Comparison of ENCODE assay signal across 23 mouse cellular contexts in genomic region chr3:21562771-21563312, GRCm38 (mm10).
DNase-seq lines count a peak whose midpoint lies in the region; ATAC-seq and TF ChIP-seq lines count a peak whose summit lies in the region.
"Had no signal": no experiment of that assay in that cellular context is flagged by ENCODE, and none has a peak within 500 bp of the region (broad histone marks: within the 10 kb centered on the region; RNA-seq: fewer than 3 reads in every experiment).

No protein-coding gene starts in this region.

- H3K9ac ChIP-seq in heart, adult 2 months (ENCODE audit: low read depth, low read length): no peak overlapping the region
- no peak overlapping the region for H3K9ac ChIP-seq in intestine, embryonic 16.5 days (ENCODE audit: low read depth, low read length)
- H3K9ac ChIP-seq: heart, embryonic 15.5 days; intestine, embryonic 15.5 days; liver, embryonic 12.5 days; liver, postnatal 0 days; midbrain, embryonic 15.5 days; neural tube, embryonic 15.5 days had no signal

- in situ Hi-C loops in Patski (cut with MboI; ENCODE audit: low pct_unique_long_range_greater_than_20kb): loop anchor here (5.0 kb wide), 3 partner anchors 254 to 529 kb away; no protein-coding TSS in a partner anchor

- peak; percentile 3 for ATAC-seq in Patski
- ATAC-seq in granulocyte monocyte progenitor cell, adult 5-6 weeks (replicated peaks; ENCODE audit: poor library complexity, severe bottlenecking): no peak
- ATAC-seq in intestine, embryonic 16.5 days: no peak
- ATAC-seq: hindbrain, embryonic 16.5 days; liver, embryonic 12.5 days; liver, postnatal 0 days; midbrain, embryonic 15.5 days had no signal

- no peaks in the 10 kb centered on the region for H3K79me2 ChIP-seq in heart, adult 2 months (replicated peaks; ENCODE audit: control insufficient read depth, insufficient read depth, low read length)

- H3K9me3 ChIP-seq in heart, embryonic 10.5 days: no peaks in the 10 kb centered on the region
- H3K9me3 ChIP-seq in intestine, embryonic 16.5 days (ENCODE audit: control insufficient read depth, low read length): no peaks in the 10 kb centered on the region
- H3K9me3 ChIP-seq: forebrain, embryonic 10.5 days; G1E; heart, embryonic 15.5 days; intestine, embryonic 15.5 days; liver, embryonic 12.5 days; midbrain, embryonic 10.5 days; midbrain, embryonic 15.5 days; neural tube, embryonic 15.5 days had no signal

- POLR2A ChIA-PET in Patski (lab: Charles Lee): no interaction called here

- H3K27ac ChIP-seq in heart, adult 2 months: peak overlapping the region; percentile 6; the same call in 1 of the 2 replicates
- no peak overlapping the region for H3K27ac ChIP-seq in heart, embryonic 10.5 days
- H3K27ac ChIP-seq in left cerebral cortex, adult 2 months: peak overlapping the region; percentile 4; the same call in 1 of the 2 replicates
- peak overlapping the region; percentile 49; the same call in 1 of the 2 replicates for H3K27ac ChIP-seq in embryonic fibroblast, embryonic 13.5 days (ENCODE audit: insufficient read depth, low read length)
- no peak overlapping the region for H3K27ac ChIP-seq in intestine, embryonic 16.5 days (ENCODE audit: low read length)
- H3K27ac ChIP-seq: heart, embryonic 15.5 days; intestine, embryonic 15.5 days; liver, embryonic 12.5 days; midbrain, embryonic 15.5 days; neural tube, embryonic 15.5 days had no signal

- H3K4me3 ChIP-seq in heart, adult 2 months: no peak overlapping the region
- no peak overlapping the region for H3K4me3 ChIP-seq in heart, embryonic 10.5 days
- no peak overlapping the region for H3K4me3 ChIP-seq in left cerebral cortex, adult 2 months
- no peak overlapping the region for H3K4me3 ChIP-seq in embryonic fibroblast, embryonic 13.5 days (ENCODE audit: insufficient read depth, low read length)
- H3K4me3 ChIP-seq in intestine, embryonic 16.5 days (ENCODE audit: low read length): no peak overlapping the region
- H3K4me3 ChIP-seq: forebrain, embryonic 10.5 days; heart, embryonic 15.5 days; intestine, embryonic 15.5 days; liver, embryonic 12.5 days; midbrain, embryonic 10.5 days; midbrain, embryonic 15.5 days; neural tube, embryonic 15.5 days had no signal

- H3K4me1 ChIP-seq in heart, adult 2 months (ENCODE audit: control insufficient read depth, insufficient read depth, low read length): peaks cover 14% of the 10 kb centered on the region
- peaks cover 27% of the 10 kb centered on the region for H3K4me1 ChIP-seq in heart, embryonic 10.5 days
- peaks cover 13% of the 10 kb centered on the region; the same call in 1 of the 2 replicates for H3K4me1 ChIP-seq in embryonic fibroblast, embryonic 13.5 days (ENCODE audit: control insufficient read depth, insufficient read depth, low read length)
- H3K4me1 ChIP-seq in intestine, embryonic 16.5 days (ENCODE audit: control insufficient read depth, insufficient read depth, low read length): peaks cover 7% of the 10 kb centered on the region
- H3K4me1 ChIP-seq: liver, embryonic 12.5 days had no signal

- no peak for TF ChIP-seq EP300 in heart, adult 2 months (IDR thresholded peaks at IDR 0.05; ENCODE audit: insufficient read depth, low read depth, low read length)

- no peak overlapping the region for H3K4me2 ChIP-seq in intestine, embryonic 16.5 days (ENCODE audit: low read depth, low read length)
- H3K4me2 ChIP-seq: heart, embryonic 15.5 days; intestine, embryonic 15.5 days; liver, embryonic 12.5 days; midbrain, embryonic 15.5 days; neural tube, embryonic 15.5 days had no signal

- H3K27me3 ChIP-seq in heart, adult 2 months (ENCODE audit: control insufficient read depth, insufficient read depth, low read length): no peaks in the 10 kb centered on the region
- no peaks in the 10 kb centered on the region for H3K27me3 ChIP-seq in heart, embryonic 10.5 days (ENCODE audit: insufficient read depth, poor library complexity, severe bottlenecking)
- no peaks in the 10 kb centered on the region for H3K27me3 ChIP-seq in Patski
- no peaks in the 10 kb centered on the region for H3K27me3 ChIP-seq in intestine, embryonic 16.5 days (replicated peaks; ENCODE audit: control insufficient read depth, insufficient read depth, low read length)
- H3K27me3 ChIP-seq: heart, embryonic 15.5 days; intestine, embryonic 15.5 days; liver, embryonic 12.5 days; midbrain, embryonic 15.5 days; neural tube, embryonic 15.5 days had no signal

- no peak for TF ChIP-seq POLR2A in heart, adult 2 months (IDR thresholded peaks at IDR 0.05; ENCODE audit: insufficient read depth, low read depth, low read length)
- TF ChIP-seq POLR2A in embryonic fibroblast, embryonic 13.5 days (IDR thresholded peaks at IDR 0.05; ENCODE audit: low read depth, low read length): no peak

- CTCF ChIA-PET in Patski (lab: Charles Lee): interaction anchor here (0.9 to 1.3 kb wide), 3 partner anchors 9 to 64 kb away, joined by 3 to 4 read pairs (median 4); no protein-coding TSS in a partner anchor

- TF ChIP-seq CTCF in heart, adult 2 months (IDR thresholded peaks at IDR 0.05): no peak
- no peak for TF ChIP-seq CTCF in left cerebral cortex, adult 2 months (IDR thresholded peaks at IDR 0.05)
- TF ChIP-seq CTCF in Patski (IDR thresholded peaks at IDR 0.05): no peak
- TF ChIP-seq CTCF in embryonic fibroblast, embryonic 13.5 days (IDR thresholded peaks at IDR 0.05; ENCODE audit: borderline replicate concordance, insufficient read depth, low read length): no peak

- peaks cover 9% of the 10 kb centered on the region for H3K36me3 ChIP-seq in heart, adult 2 months (ENCODE audit: control insufficient read depth, insufficient read depth, low read length)
- no peaks in the 10 kb centered on the region for H3K36me3 ChIP-seq in heart, embryonic 10.5 days
- H3K36me3 ChIP-seq in intestine, embryonic 16.5 days (ENCODE audit: control insufficient read depth, insufficient read depth, low read length): no peaks in the 10 kb centered on the region
- H3K36me3 ChIP-seq: forebrain, embryonic 10.5 days; G1E; heart, embryonic 15.5 days; intestine, embryonic 15.5 days; liver, embryonic 12.5 days; midbrain, embryonic 10.5 days; midbrain, embryonic 15.5 days; neural tube, embryonic 15.5 days had no signal

- intact Hi-C loops in heart, adult 2 months (cut with DNase I): loop anchor here (5.0 to 10.0 kb wide), 2 partner anchors 298 to 374 kb away; no protein-coding TSS in a partner anchor
- intact Hi-C loops in left cerebral cortex, adult 2 months (cut with DNase I): loop anchor here (5.0 to 10.0 kb wide), 5 partner anchors 66 to 906 kb away; partner anchors contain the start of gene Tbl1xr1
- intact Hi-C loops in left cerebral cortex, postnatal 25 days (cut with DNase I): loop anchor here (5.0 to 10.0 kb wide), 6 partner anchors 66 to 908 kb away; partner anchors contain the start of gene Tbl1xr1

- WGBS in heart, adult 2 months: 79% methylated on average over 2 of the region's 2 CpGs
- 84% methylated on average over 2 of the region's 2 CpGs for WGBS in heart, embryonic 10.5 days
- WGBS in intestine, embryonic 16.5 days: 95% methylated on average over 2 of the region's 2 CpGs

- DNase-seq in heart, adult 2 months: no peak
- no peak for DNase-seq in heart, embryonic 10.5 days (ENCODE audit: low spot score)
- no peak for DNase-seq in left cerebral cortex, adult 2 months (ENCODE audit: extremely low spot score in 1 of 2, low spot score in 2 of 2)
- no peak for DNase-seq in left cerebral cortex, postnatal 25 days (ENCODE audit: low spot score in 2 of 2)
- peak; percentile 42 for DNase-seq in Patski (ENCODE audit: low read depth, low spot score)
- DNase-seq: B cell, adult 2 months; cerebellum, adult 11-12 months; gastrocnemius, postnatal 14 days; liver, postnatal 0 days; right cerebral cortex, postnatal 14 days; thymus, postnatal 14 days had no signal

Comparison
In these comparisons a context has a peak if more than half of its experiments do, and no peak if none do; other contexts are left out.
1. H3K27ac ChIP-seq: peak in heart, adult 2 months (single experiment), left cerebral cortex, adult 2 months (single experiment) and embryonic fibroblast, embryonic 13.5 days (single experiment); none in heart, embryonic 10.5 days (single experiment) and intestine, embryonic 16.5 days (single experiment).